Mouse (Mus musculus): ENCODE measurements around the gene Ttc7b. TPM values are rescaled to one million over a fixed set of nuclear protein-coding genes. Genes with fewer than 3 reads are reported as not detected.

Ttc7b gene
- polyA plus RNA-seq, 1 experiment from 2014 or later, result 2.4 TPM

DNA sequence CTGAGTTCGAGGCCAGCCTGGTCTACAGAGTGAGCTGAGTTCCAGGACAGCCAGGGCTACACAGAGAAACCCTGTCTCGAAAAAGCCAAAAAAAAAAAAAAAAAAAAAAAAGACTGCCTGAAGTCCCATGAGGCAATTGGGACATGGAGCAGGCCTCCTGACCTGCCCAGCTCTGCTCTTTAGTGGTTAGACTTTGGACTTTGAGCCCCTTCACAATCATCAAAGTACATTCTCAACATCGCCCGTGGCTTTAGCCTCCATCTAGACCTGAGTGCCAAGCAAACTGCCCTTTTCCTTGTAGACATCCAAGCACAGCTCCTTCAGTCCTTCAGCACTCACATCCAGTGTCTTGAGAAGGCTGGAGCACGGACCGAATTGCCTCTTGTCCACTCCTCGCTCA lies 164.2 kb downstream of the Ttc7b start:
- no peak overlapping the region for H3K4me2 ChIP-seq (replicated peaks; ENCODE audit: low read depth)
- DNase-seq (ENCODE audit: low spot score), result no peak
- H3K9ac ChIP-seq (ENCODE audit: low read length), result no peak overlapping the region
- WGBS, result 92% methylated on average over 6 of the region's 7 CpGs
- no peaks in the 10 kb centered on the region for H3K4me1 ChIP-seq (replicated peaks; ENCODE audit: control insufficient read depth, insufficient read depth)
- ATAC-seq (ENCODE audit: low FRiP score, low TSS enrichment), result no peak
- H3K9me3 ChIP-seq (ENCODE audit: control insufficient read depth, low read length), result no peaks in the 10 kb centered on the region
- H3K36me3 ChIP-seq (ENCODE audit: control insufficient read depth, insufficient read depth, low read length), result no peaks in the 10 kb centered on the region
- H3K27me3 ChIP-seq (ENCODE audit: control insufficient read depth, insufficient read depth, low read length), result no peaks in the 10 kb centered on the region
- H3K4me3 ChIP-seq (ENCODE audit: low read depth, low read length), result no peak overlapping the region
- TF ChIP-seq CTCF (IDR thresholded peaks at IDR 0.05; ENCODE audit: low read depth) (no peak), EP300 (optimal IDR thresholded peaks at IDR 0.05) (no peak)
- no peak overlapping the region for H3K27ac ChIP-seq (replicated peaks)

GRCm38 (mm10) chr12:100355565-100355964 lies 165.1 kb downstream of the Ttc7b start:
- 83% methylated on average over 5 of the region's 5 CpGs for WGBS
- no peak for ATAC-seq (ENCODE audit: low FRiP score, low TSS enrichment)
- H3K4me2 ChIP-seq (replicated peaks; ENCODE audit: low read depth), result no peak overlapping the region

GRCm38 (mm10) chr12:100353954-100354353 lies 166.7 kb downstream of the Ttc7b start:
- no peak for TF ChIP-seq EP300 (optimal IDR thresholded peaks at IDR 0.05)
- TF ChIP-seq CTCF (IDR thresholded peaks at IDR 0.05; ENCODE audit: low read depth), result no peak
- no peak overlapping the region for H3K4me3 ChIP-seq (ENCODE audit: low read depth, low read length)
- no peak overlapping the region for H3K4me2 ChIP-seq (replicated peaks; ENCODE audit: low read depth)
- no peaks in the 10 kb centered on the region for H3K4me1 ChIP-seq (replicated peaks; ENCODE audit: control insufficient read depth, insufficient read depth)
- H3K36me3 ChIP-seq (ENCODE audit: control insufficient read depth, insufficient read depth, low read length), result peaks cover 3% of the 10 kb centered on the region; the same call in 1 of the 2 replicates
- no peak overlapping the region for H3K9ac ChIP-seq (ENCODE audit: low read length)
- ATAC-seq (ENCODE audit: low FRiP score, low TSS enrichment), result no peak
- DNase-seq (ENCODE audit: low spot score), result no peak
- no peak overlapping the region for H3K27ac ChIP-seq (replicated peaks)
- H3K27me3 ChIP-seq (ENCODE audit: control insufficient read depth, insufficient read depth, low read length), result no peaks in the 10 kb centered on the region
- 57% methylated on average over 7 of the region's 7 CpGs for WGBS
- no peaks in the 10 kb centered on the region for H3K9me3 ChIP-seq (ENCODE audit: control insufficient read depth, low read length)

More at GRCm38 (mm10) chr12:100355565-100355964, 165.1 kb downstream of the Ttc7b start:
- Histone ChIP-seq H3K9ac (ENCODE audit: low read length) (no peak overlapping the region), H3K9me3 (ENCODE audit: control insufficient read depth, low read length) (no peaks in the 10 kb centered on the region), H3K27me3 (ENCODE audit: control insufficient read depth, insufficient read depth, low read length) (no peaks in the 10 kb centered on the region), H3K4me1 (replicated peaks; ENCODE audit: control insufficient read depth, insufficient read depth) (no peaks in the 10 kb centered on the region), H3K4me3 (ENCODE audit: low read depth, low read length) (no peak overlapping the region), H3K27ac (replicated peaks) (no peak overlapping the region), H3K36me3 (ENCODE audit: control insufficient read depth, insufficient read depth, low read length) (peaks cover 3% of the 10 kb centered on the region; the same call in 1 of the 2 replicates)
- TF ChIP-seq CTCF (IDR thresholded peaks at IDR 0.05; ENCODE audit: low read depth), result no peak
- DNase-seq (ENCODE audit: low spot score), result no peak

GRCm38 (mm10) chr12:100353075-100353782 lies 167.4 kb downstream of the Ttc7b start:
- no peaks in the 10 kb centered on the region for H3K9me3 ChIP-seq (ENCODE audit: control insufficient read depth, low read length)
- WGBS, result 76% methylated on average over 16 of the region's 16 CpGs
- H3K27ac ChIP-seq (replicated peaks), result no peak overlapping the region
- no peaks in the 10 kb centered on the region for H3K27me3 ChIP-seq (ENCODE audit: control insufficient read depth, insufficient read depth, low read length)
- H3K9ac ChIP-seq (ENCODE audit: low read length), result no peak overlapping the region
- TF ChIP-seq CTCF (IDR thresholded peaks at IDR 0.05; ENCODE audit: low read depth), result no peak
- no peak for TF ChIP-seq EP300 (optimal IDR thresholded peaks at IDR 0.05)
- no peak for DNase-seq (ENCODE audit: low spot score)
- no peak for ATAC-seq (ENCODE audit: low FRiP score, low TSS enrichment)
- no peak overlapping the region for H3K4me3 ChIP-seq (ENCODE audit: low read depth, low read length)
- H3K4me1 ChIP-seq (replicated peaks; ENCODE audit: control insufficient read depth, insufficient read depth), result no peaks in the 10 kb centered on the region
- H3K36me3 ChIP-seq (ENCODE audit: control insufficient read depth, insufficient read depth, low read length), result peaks cover 3% of the 10 kb centered on the region; the same call in 1 of the 2 replicates
- no peak overlapping the region for H3K4me2 ChIP-seq (replicated peaks; ENCODE audit: low read depth)

DNA sequence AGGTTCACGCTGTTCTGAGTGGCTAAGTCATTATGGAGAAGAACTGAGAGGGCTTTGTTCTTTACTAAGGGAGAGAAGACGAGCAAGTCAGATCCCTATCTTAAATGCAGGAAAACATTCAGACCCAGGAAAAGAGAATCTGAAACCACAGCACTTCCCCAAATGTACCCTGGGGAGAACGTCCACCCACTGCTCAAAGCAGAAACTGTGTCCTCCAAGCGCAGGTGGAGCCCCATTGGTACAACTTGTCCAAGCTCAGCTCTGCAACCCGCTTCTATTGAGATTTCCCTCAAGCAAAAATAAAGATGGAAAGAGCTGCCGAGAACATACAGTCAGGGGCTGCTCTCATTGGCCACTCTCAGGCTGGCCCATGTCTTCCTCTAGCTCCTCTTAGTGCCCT lies 168.5 kb downstream of the Ttc7b start:
- H3K4me1 ChIP-seq (replicated peaks; ENCODE audit: control insufficient read depth, insufficient read depth), result no peaks in the 10 kb centered on the region
- H3K4me3 ChIP-seq (ENCODE audit: low read depth, low read length), result no peak overlapping the region
- no peak for DNase-seq (ENCODE audit: low spot score)
- H3K9me3 ChIP-seq (ENCODE audit: control insufficient read depth, low read length), result no peaks in the 10 kb centered on the region
- H3K36me3 ChIP-seq (ENCODE audit: control insufficient read depth, insufficient read depth, low read length), result peaks cover 7% of the 10 kb centered on the region; the same call in 1 of the 2 replicates
- no peak overlapping the region for H3K4me2 ChIP-seq (replicated peaks; ENCODE audit: low read depth)
- TF ChIP-seq CTCF (IDR thresholded peaks at IDR 0.05; ENCODE audit: low read depth), result no peak
- no peak for TF ChIP-seq EP300 (optimal IDR thresholded peaks at IDR 0.05)
- no peak for ATAC-seq (ENCODE audit: low FRiP score, low TSS enrichment)
- 88% methylated on average over 6 of the region's 6 CpGs for WGBS
- no peaks in the 10 kb centered on the region for H3K27me3 ChIP-seq (ENCODE audit: control insufficient read depth, insufficient read depth, low read length)
- no peak overlapping the region for H3K9ac ChIP-seq (ENCODE audit: low read length)
- H3K27ac ChIP-seq (replicated peaks), result no peak overlapping the region

- DNase-seq (ENCODE audit: low spot score) (no peak), ATAC-seq (ENCODE audit: low FRiP score, low TSS enrichment) (no peak)
- no peak for TF ChIP-seq EP300 (optimal IDR thresholded peaks at IDR 0.05)
- TF ChIP-seq CTCF (IDR thresholded peaks at IDR 0.05; ENCODE audit: low read depth), result no peak
- Histone ChIP-seq H3K4me1 (replicated peaks; ENCODE audit: control insufficient read depth, insufficient read depth) (no peaks in the 10 kb centered on the region), H3K9me3 (ENCODE audit: control insufficient read depth, low read length) (no peaks in the 10 kb centered on the region), H3K27me3 (ENCODE audit: control insufficient read depth, insufficient read depth, low read length) (no peaks in the 10 kb centered on the region), H3K4me3 (ENCODE audit: low read depth, low read length) (no peak overlapping the region), H3K4me2 (replicated peaks; ENCODE audit: low read depth) (no peak overlapping the region), H3K9ac (ENCODE audit: low read length) (no peak overlapping the region), H3K36me3 (ENCODE audit: control insufficient read depth, insufficient read depth, low read length) (0 out of 2 replicates have a peak, but pooled peaks cover 4% of the 10 kb centered on the region), H3K27ac (replicated peaks) (no peak overlapping the region)
- 65% methylated on average over 6 of the region's 6 CpGs for WGBS
Measured at GRCm38 (mm10) chr12:100343554-100343953, 177.1 kb downstream of the Ttc7b start.
